Mouse (Mus musculus): ENCODE results near the gene Ice2. TPM values are rescaled to one million over a fixed set of nuclear protein-coding genes. Genes with fewer than 3 reads are reported as not detected.

Gene Ice2
- total and polyA plus RNA-seq, 3 experiments = 11.6 to 14.6 TPM; not detected in 1

- H3K4me1 ChIP-seq (ENCODE audit: control insufficient read depth in 1 of 2, insufficient read depth in 2 of 2, low read length in 2 of 2) = no peaks in the 10 kb centered on the region
- no peak for DNase-seq (ENCODE audit: low read depth, low spot score)
- H3K9ac ChIP-seq (ENCODE audit: control insufficient read depth, low read depth, low read length, poor library complexity, severe bottlenecking) = no peak overlapping the region
- no peaks in the 10 kb centered on the region for H3K79me2 ChIP-seq (ENCODE audit: control insufficient read depth, insufficient read depth, low read length, poor library complexity)
- H3K4me3 ChIP-seq (ENCODE audit: control insufficient read depth in 1 of 2, insufficient read depth in 1 of 2, low read depth in 2 of 2, low read length in 2 of 2) = no peak overlapping the region
- H3K9me3 ChIP-seq (replicated peaks; ENCODE audit: insufficient read depth, low read length) = no peaks in the 10 kb centered on the region
- H3K36me3 ChIP-seq (ENCODE audit: control insufficient read depth in 1 of 2, insufficient read depth in 2 of 2, low read length in 2 of 2) = no peaks in the 10 kb centered on the region
- no peaks in the 10 kb centered on the region for H3K27me3 ChIP-seq (ENCODE audit: control insufficient read depth in 1 of 2, insufficient read depth in 2 of 2, low read length in 2 of 2)
- TF ChIP-seq ETS1 (IDR thresholded peaks at IDR 0.05; ENCODE audit: low read depth, low read length) (no peak), NELFE (IDR thresholded peaks at IDR 0.05; ENCODE audit: low read depth, low read length) (no peak), USF2 (IDR thresholded peaks at IDR 0.05; ENCODE audit: borderline replicate concordance in 1 of 2, insufficient read depth in 1 of 2, low read depth in 1 of 2, low read length in 2 of 2) (no peak), UBTF (IDR thresholded peaks at IDR 0.05; ENCODE audit: borderline replicate concordance, insufficient read depth, low read depth, low read length) (no peak), POLR2A (IDR thresholded peaks at IDR 0.05; ENCODE audit: control insufficient read depth in 1 of 2, insufficient read depth in 1 of 2, low read depth in 1 of 2, low read length in 2 of 2, poor library complexity in 1 of 2) (no peak), GABPA (IDR thresholded peaks at IDR 0.05; ENCODE audit: low read depth, low read length) (no peak), MAFK (IDR thresholded peaks at IDR 0.05; ENCODE audit: borderline replicate concordance, low read depth, low read length) (no peak), MYC (IDR thresholded peaks at IDR 0.05; ENCODE audit: low read depth, low read length) (no peak), MAX (IDR thresholded peaks at IDR 0.05; ENCODE audit: low read length) (no peak), JUND (IDR thresholded peaks at IDR 0.05; ENCODE audit: low read depth, low read length) (no peak)
- H3K27ac ChIP-seq (ENCODE audit: control insufficient read depth, low read depth, low read length) = no peak overlapping the region
Observed at GRCm38 (mm10) chr9:69435662-69436061, 38.0 kb downstream of the Ice2 start.

- no peak for DNase-seq (ENCODE audit: low read depth, low spot score)
- H3K36me3 ChIP-seq (ENCODE audit: control insufficient read depth in 1 of 2, insufficient read depth in 2 of 2, low read length in 2 of 2) = peaks cover 0 to 5% of the 10 kb centered on the region in 2 experiments; a peak in 2 of 4 replicates
- TF ChIP-seq NRF1 (IDR thresholded peaks at IDR 0.05; ENCODE audit: insufficient read depth, low read depth, low read length, poor library complexity, severe bottlenecking) (no peak), TAL1 (IDR thresholded peaks at IDR 0.05; ENCODE audit: low read length) (no peak), ETS1 (IDR thresholded peaks at IDR 0.05; ENCODE audit: low read depth, low read length) (no peak), KAT2A (conservative IDR thresholded peaks at IDR 0.05; ENCODE audit: low read depth, low read length) (no peak), ELF1 (IDR thresholded peaks at IDR 0.05; ENCODE audit: low read depth, low read length) (no peak), E2F4 (IDR thresholded peaks at IDR 0.05; ENCODE audit: borderline replicate concordance, low read depth, low read length) (no peak), ZKSCAN1 (IDR thresholded peaks at IDR 0.05; ENCODE audit: low read depth, low read length) (no peak), TCF12 (IDR thresholded peaks at IDR 0.05; ENCODE audit: low read depth, low read length) (no peak), UBTF (IDR thresholded peaks at IDR 0.05; ENCODE audit: borderline replicate concordance, insufficient read depth, low read depth, low read length) (no peak), SMC3 (IDR thresholded peaks at IDR 0.05; ENCODE audit: low read depth, low read length) (no peak)
- H3K27ac ChIP-seq (ENCODE audit: control insufficient read depth, low read depth, low read length) = no peak overlapping the region
- peaks cover 1 to 12% of the 10 kb centered on the region in 2 experiments; a peak in 2 of 4 replicates for H3K4me1 ChIP-seq (ENCODE audit: control insufficient read depth in 1 of 2, insufficient read depth in 2 of 2, low read length in 2 of 2)
- no peaks in the 10 kb centered on the region for H3K79me2 ChIP-seq (ENCODE audit: control insufficient read depth, insufficient read depth, low read length, poor library complexity)
- H3K4me3 ChIP-seq (ENCODE audit: control insufficient read depth in 1 of 2, insufficient read depth in 1 of 2, low read depth in 2 of 2, low read length in 2 of 2) = no peak overlapping the region
- no peaks in the 10 kb centered on the region for H3K27me3 ChIP-seq (ENCODE audit: control insufficient read depth in 1 of 2, insufficient read depth in 2 of 2, low read length in 2 of 2)
- H3K9me3 ChIP-seq (replicated peaks; ENCODE audit: insufficient read depth, low read length) = no peaks in the 10 kb centered on the region
- no peak overlapping the region for H3K9ac ChIP-seq (ENCODE audit: control insufficient read depth, low read depth, low read length, poor library complexity, severe bottlenecking)
Observed at GRCm38 (mm10) chr9:69439805-69440357, 42.2 kb downstream of the Ice2 start.

All from MEL (cell line).